Mouse (Mus musculus): Measurements from ENCODE around the gene Jmjd8.
"Not testable (repeated sequence)": the region's sequence is repeated elsewhere in the genome, so short reads cannot be mapped to it uniquely, and the experiment has no call there.

The Jmjd8 gene

DNA sequence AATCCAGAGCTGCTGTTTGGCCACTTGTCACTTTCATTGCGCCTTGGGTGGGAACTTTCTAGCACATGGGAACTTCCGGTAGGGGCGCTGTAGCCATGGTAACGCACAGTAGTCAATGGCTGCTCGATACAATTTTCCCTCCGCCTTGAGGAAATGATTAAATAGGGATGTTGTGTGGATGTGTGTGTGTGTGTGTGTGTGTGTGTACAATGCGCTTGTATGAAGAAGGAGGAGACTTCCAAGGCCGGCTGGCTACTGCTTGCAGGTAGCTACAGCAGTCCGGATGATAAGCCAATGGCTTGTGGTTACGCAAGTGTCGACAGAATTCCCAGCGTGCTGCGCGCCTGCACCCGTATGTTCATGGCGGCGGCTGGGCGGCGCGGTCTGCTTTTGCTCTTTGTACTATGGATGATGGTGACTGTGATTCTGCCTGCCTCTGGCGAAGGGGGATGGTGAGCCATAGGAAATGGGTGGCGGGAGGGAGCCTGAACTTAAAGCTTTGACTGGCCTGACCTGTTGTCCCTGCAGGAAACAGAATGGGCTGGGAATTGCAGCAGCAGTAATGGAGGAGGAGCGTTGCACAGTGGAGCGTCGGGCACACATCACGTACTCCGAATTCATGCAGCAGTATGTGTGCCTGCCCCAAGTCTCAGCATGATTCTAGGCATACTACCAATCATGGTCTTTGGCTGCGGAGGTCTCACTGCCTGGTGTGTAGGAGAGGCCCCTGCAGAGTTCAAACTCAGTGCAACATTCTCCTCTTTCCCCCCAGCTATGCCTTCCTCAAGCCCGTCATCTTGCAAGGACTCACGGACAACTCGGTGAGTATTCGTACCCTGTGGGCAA lies at the start of gene Jmjd8:
Gene Jmjd8, plus strand, starts transcription at position 156 of the 846 bp plus-strand sequence.
- DNase-seq (ENCODE audit: low spot score), result peak; percentile 58

DNA sequence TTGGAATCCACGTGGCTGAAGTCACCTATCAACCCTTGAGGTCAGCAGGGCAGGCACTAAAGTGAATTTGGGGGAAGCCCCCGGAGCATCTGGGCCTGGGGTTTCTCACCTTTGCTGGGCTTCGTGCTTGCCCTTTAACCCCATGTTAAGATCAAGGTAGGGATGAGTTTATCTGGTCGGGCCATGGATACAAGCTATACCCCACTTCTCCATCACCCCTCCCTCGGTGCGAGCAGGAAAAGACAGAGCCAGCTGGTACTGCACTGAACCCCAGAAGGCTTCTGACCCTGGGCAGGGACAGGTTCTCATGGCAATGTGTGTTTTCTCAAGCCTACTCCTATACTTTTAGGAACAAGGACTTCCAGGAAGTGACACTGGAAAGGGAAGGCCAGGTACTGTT lies 47.3 kb upstream of the Jmjd8 start:
- no peak for DNase-seq (ENCODE audit: low spot score)

- DNase-seq (ENCODE audit: low spot score), result no peak
Measured at GRCm38 (mm10) chr17:25783086-25783485, 45.6 kb upstream of the Jmjd8 start.

- DNase-seq (ENCODE audit: low spot score), result no peak
Measured at GRCm38 (mm10) chr17:25783861-25784574, 44.6 kb upstream of the Jmjd8 start.

GRCm38 (mm10) chr17:25785281-25785745 lies 43.4 kb upstream of the Jmjd8 start, which contains the start of gene Haghl:
Haghl (minus strand) TSS chr17:25785673.
- DNase-seq (ENCODE audit: low spot score), result peak; percentile 91

DNA sequence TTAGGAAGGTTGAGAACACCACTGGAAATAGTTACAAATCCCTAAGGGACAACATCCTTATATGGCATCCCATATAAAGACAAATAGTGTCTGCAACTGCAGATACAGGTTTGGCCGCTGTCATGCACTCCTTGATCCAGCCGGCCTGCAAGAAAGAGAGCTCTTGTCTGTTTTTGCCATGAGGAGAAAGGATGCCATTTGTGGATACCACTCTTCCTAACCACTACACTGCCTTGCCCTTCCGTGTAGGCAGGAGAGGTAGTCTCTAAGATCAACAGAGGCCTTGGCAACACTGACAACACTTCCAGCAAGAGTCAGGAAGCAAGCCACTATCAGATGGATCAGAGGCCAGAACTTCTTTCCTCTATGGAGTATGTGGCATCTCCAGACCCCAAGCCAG lies 42.4 kb upstream of the Jmjd8 start, which contains the start of gene Ccdc78:
Gene Ccdc78, plus strand, starts transcription at position 301 of the 400 bp plus-strand sequence.
- no peak for DNase-seq (ENCODE audit: low spot score)

DNA sequence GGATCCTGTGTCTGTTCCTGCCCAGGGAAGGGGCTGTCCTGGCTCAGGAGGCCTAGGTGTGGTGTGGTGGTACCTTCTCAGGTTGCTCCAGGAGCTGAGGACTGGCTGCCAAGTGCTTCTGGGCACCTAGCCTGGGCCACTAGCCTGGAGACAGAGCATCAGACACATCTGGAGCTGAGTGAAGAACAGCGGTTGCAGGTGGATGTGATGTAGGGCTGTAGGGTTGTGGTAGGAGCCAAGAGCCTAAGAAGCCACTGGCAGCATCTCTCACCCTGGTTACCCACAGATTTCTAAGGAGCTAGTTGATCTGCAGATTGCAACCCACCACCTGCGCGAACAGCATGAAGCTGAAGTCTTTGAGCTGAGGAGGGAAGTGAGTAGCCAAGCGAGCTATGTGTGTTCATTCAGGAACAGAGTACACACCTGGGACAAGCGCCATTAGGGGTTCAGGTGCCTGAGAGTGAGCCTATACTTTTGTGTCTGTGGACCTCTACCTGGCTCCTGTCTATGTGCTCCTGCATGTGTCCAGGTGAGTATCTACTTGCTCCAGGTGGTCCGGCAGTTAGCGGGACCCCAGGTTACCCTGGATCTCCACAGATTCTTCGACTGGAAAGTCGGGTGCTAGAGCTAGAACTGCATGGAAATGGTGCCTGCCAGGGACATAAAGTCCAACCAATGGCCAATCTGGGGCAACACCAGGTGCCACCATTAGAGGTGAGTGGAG lies 41.7 kb upstream of the Jmjd8 start:
- no peak for DNase-seq (ENCODE audit: low spot score)

- no peak for DNase-seq (ENCODE audit: low spot score)
Measured at GRCm38 (mm10) chr17:25791320-25791842, 37.3 kb upstream of the Jmjd8 start.

GRCm38 (mm10) chr17:25791843-25792527 lies 36.7 kb upstream of the Jmjd8 start:
- peak; percentile 88 for DNase-seq (ENCODE audit: low spot score)

GRCm38 (mm10) chr17:25792615-25793014 lies 36.1 kb upstream of the Jmjd8 start, which contains the start of gene Fam173a:
Fam173a (minus strand) TSS chr17:25792901.
- DNase-seq (ENCODE audit: low spot score), result peak; percentile 62

- no peak for DNase-seq (ENCODE audit: low spot score)
Measured at GRCm38 (mm10) chr17:25794197-25794596, 34.5 kb upstream of the Jmjd8 start.

DNA sequence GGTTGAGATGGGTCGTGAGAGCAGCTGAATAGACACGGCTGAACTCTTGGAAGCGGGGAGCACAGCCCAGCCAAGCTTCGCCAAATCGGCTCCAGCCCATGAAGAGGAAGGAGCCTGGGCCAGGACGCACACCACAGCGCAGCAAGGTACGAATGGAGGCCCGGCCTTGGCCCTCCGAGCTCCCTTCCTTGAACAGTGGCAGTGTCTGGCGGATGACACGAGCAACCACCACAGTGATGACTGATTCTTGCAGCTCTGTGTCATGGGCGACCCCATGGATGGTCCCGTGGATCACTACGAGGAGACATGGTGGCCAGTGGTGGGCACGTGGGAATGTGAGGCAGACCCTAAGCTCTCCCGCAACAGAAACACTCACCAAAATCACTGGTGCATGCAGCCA lies 33.7 kb upstream of the Jmjd8 start:
- no peak for DNase-seq (ENCODE audit: low spot score)

GRCm38 (mm10) chr17:25795609-25796092 lies 33.0 kb upstream of the Jmjd8 start, which contains the start of gene AC134908.4:
AC134908.4 (minus strand) TSS chr17:25795659.
- no peak for DNase-seq (ENCODE audit: low spot score)

DNA sequence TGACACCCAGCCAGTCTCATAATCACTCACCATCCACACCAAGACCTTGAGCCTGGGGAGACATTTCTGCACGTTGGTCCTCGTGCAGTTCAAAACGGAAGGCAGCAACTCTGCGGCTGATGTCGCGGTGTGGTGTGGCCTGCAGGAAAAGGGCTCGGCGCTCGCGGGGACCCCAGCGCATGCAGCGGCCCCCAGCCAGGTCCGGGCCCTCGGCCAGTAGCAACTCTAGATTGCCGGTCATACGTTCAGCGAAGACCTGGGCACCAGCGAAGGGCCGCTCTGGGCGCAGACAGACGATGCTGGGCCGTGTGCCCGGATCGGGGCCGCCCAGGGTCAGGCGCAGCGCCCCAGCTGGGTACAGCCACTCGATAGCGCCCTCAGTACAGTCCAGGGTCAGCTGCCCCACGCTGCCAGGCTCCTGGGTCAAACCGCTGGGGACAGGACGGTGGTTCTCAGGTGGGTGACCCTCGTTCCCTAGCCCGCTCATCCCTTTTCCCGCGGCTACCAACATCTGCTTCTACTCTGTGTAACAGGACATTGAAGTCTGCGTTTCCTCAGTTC lies 32.4 kb upstream of the Jmjd8 start:
- DNase-seq (ENCODE audit: low spot score), result no peak

DNA sequence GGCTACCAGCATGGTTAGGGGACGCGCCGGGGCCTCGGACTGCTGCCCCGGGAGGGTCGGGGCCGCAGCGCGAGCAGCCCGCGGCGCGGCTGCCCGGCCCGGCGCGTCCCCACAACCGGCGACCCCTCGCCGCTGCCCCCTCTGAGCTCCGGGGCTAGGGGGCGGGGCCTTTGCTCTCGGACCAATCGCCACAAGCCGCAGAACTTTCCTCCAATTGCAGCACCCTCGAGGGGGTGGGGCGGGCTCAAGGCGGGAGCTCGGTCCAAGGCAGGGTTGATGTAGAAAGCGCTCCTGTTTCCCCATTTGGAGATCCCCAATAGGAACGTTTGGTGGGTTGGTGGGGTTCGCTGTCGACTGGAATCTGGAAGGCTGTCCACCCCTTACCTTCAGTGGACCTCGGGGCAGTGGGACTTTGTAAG lies 31.7 kb upstream of the Jmjd8 start, which contains the start of gene Metrn:
Gene Metrn, minus strand, starts transcription at position 186 of the 419 bp plus-strand sequence.
- DNase-seq (ENCODE audit: low spot score), result peak; percentile 72

GRCm38 (mm10) chr17:25801029-25801428 lies 27.6 kb upstream of the Jmjd8 start:
- no peak for DNase-seq (ENCODE audit: low spot score)

- no peak for DNase-seq (ENCODE audit: low spot score)
Measured at GRCm38 (mm10) chr17:25802825-25803517, 25.7 kb upstream of the Jmjd8 start.

- DNase-seq (ENCODE audit: low spot score), result no peak
Measured at GRCm38 (mm10) chr17:25806507-25806906, 22.2 kb upstream of the Jmjd8 start.

- not testable (repeated sequence) for DNase-seq (ENCODE audit: low spot score)
Measured at GRCm38 (mm10) chr17:25807452-25807851, 21.2 kb upstream of the Jmjd8 start.

GRCm38 (mm10) chr17:25808028-25808427 lies 20.6 kb upstream of the Jmjd8 start:
- DNase-seq (ENCODE audit: low spot score), result no peak
